Mouse (Mus musculus) cerebellum, adult 2 months (tissue): ENCODE results near the gene Zfp710.
"Not testable (repeated sequence)": the region's sequence is repeated elsewhere in the genome, so short reads cannot be mapped to it uniquely, and the experiment has no call there.

ENCODE experiments used
- CTCF ChIP-seq: fragments of 200-500 bp; IDR thresholded peaks from 2 replicates; pipeline ENCODE4 v1.5.1; 2011; ENCODE audit warnings: low read depth, mild to moderate bottlenecking, control low read depth, low read length, moderate library complexity, borderline replicate concordance; ENCODE audit not compliant: insufficient read depth
- POLR2A ChIP-seq: fragments of 200-500 bp; IDR thresholded peaks from 2 replicates; pipeline ENCODE4 v1.6.1; 2011; ENCODE audit warnings: low read length, control low read depth, borderline replicate concordance; ENCODE audit not compliant: insufficient read depth

- not testable (repeated sequence) for TF ChIP-seq POLR2A, CTCF
Observed at GRCm38 (mm10) chr7:80131315-80131714, 106.7 kb downstream of the Zfp710 start.
